Mouse (Mus musculus) myocyte (in vitro differentiated cells): ENCODE data around the gene Ect2.

Experiments used
- E2F4 ChIP-seq: IDR thresholded peaks from one replicate; pipeline ENCODE4 v1.6.1; 2011; ENCODE audit warnings: mild to moderate bottlenecking, control low read depth, moderate library complexity; ENCODE audit not compliant: insufficient read depth
- MAX ChIP-seq: IDR thresholded peaks from one replicate; pipeline ENCODE4 v1.6.1; 2011; ENCODE audit warnings: low read depth, mild to moderate bottlenecking, control low read depth
- MYOD1 ChIP-seq, 3 experiments: IDR thresholded peaks; one replicate each; pipeline ENCODE4 v1.6.1; 2011; ENCODE audit warnings: control low read depth in 2 of 3, low read depth in 2 of 3, mild to moderate bottlenecking in 2 of 3, moderate library complexity in 1 of 3; ENCODE audit not compliant: insufficient read length in 2 of 3, control insufficient read depth in 1 of 3
- MYOG ChIP-seq, 3 experiments: IDR thresholded peaks; one replicate each; pipeline ENCODE4 v1.6.1; 2011; ENCODE audit warnings: control low read depth in 2 of 3, low read depth in 2 of 3, mild to moderate bottlenecking in 2 of 3; ENCODE audit not compliant: insufficient read length in 2 of 3, control insufficient read depth in 1 of 3, insufficient read depth in 1 of 3
- POLR2A ChIP-seq: IDR thresholded peaks from one replicate; pipeline ENCODE4 v1.6.1; 2011; ENCODE audit warnings: low read depth, mild to moderate bottlenecking, control low read depth, moderate library complexity; ENCODE audit not compliant: insufficient read length
- POLR2AphosphoS2 ChIP-seq: IDR thresholded peaks from one replicate; pipeline ENCODE4 v1.6.1; 2011; ENCODE audit warnings: low read depth, control low read depth; ENCODE audit not compliant: insufficient read length
- SRF ChIP-seq: IDR thresholded peaks from one replicate; pipeline ENCODE4 v1.6.1; 2011; ENCODE audit warnings: low read depth; ENCODE audit not compliant: control insufficient read depth, insufficient read length
- TCF12 ChIP-seq: IDR thresholded peaks from one replicate; pipeline ENCODE4 v1.6.1; 2011; ENCODE audit warnings: mild to moderate bottlenecking, control low read depth; ENCODE audit not compliant: poor library complexity, insufficient read depth, severe bottlenecking
- USF1 ChIP-seq: IDR thresholded peaks from one replicate; pipeline ENCODE4 v1.6.1; 2011; ENCODE audit warnings: low read depth, mild to moderate bottlenecking, control low read depth, moderate library complexity

GRCm38 (mm10) chr3:27059529-27060322, 94.0 kb downstream of the Ect2 start:
- TF ChIP-seq POLR2A (no peak), TCF12 (no peak), MYOD1 (IDR thresholded peaks at IDR 0.05; ENCODE audit: control insufficient read depth in 1 of 3, insufficient read length in 2 of 3, low read depth in 2 of 3) (no peak), MAX (no peak), SRF (no peak), E2F4 (no peak), POLR2AphosphoS2 (no peak), USF1 (no peak), MYOG (IDR thresholded peaks at IDR 0.05; ENCODE audit: control insufficient read depth in 1 of 3, insufficient read depth in 1 of 3, insufficient read length in 2 of 3, low read depth in 2 of 3) (no peak)
